Mouse (Mus musculus): ENCODE data around the gene Btbd35f10. TPM values are rescaled to one million over a fixed set of nuclear protein-coding genes. Genes with fewer than 3 reads are reported as not detected.
"Not testable (repeated sequence)": the region's sequence is repeated elsewhere in the genome, so short reads cannot be mapped to it uniquely, and the experiment has no call there.

Gene Btbd35f10
- total RNA-seq (2012; rRNA removed) (not detected in 2 replicates), polyA plus RNA-seq (2012; ENCODE audit: insufficient read depth in 1 of 2, insufficient read length in 2 of 2, low read depth in 1 of 2, low replicate concordance in 2 of 2, missing spikeins in 1 of 2) (not detected)

- H3K4me1 ChIP-seq (ENCODE audit: control insufficient read depth in 1 of 2, insufficient read depth in 2 of 2, low read length in 2 of 2); H3K9me3 ChIP-seq (replicated peaks; ENCODE audit: insufficient read depth, low read length); H3K36me3 ChIP-seq (ENCODE audit: control insufficient read depth in 1 of 2, insufficient read depth in 2 of 2, low read length in 2 of 2); H3K27ac ChIP-seq (ENCODE audit: control insufficient read depth, low read depth, low read length); H3K4me3 ChIP-seq (ENCODE audit: control insufficient read depth in 1 of 2, insufficient read depth in 1 of 2, low read depth in 2 of 2, low read length in 2 of 2); H3K9ac ChIP-seq (ENCODE audit: control insufficient read depth, low read depth, low read length, poor library complexity, severe bottlenecking); H3K27me3 ChIP-seq (ENCODE audit: control insufficient read depth in 1 of 2, insufficient read depth in 2 of 2, low read length in 2 of 2); H3K79me2 ChIP-seq (ENCODE audit: control insufficient read depth, insufficient read depth, low read length, poor library complexity); DNase-seq (ENCODE audit: low read depth, low spot score): not testable (repeated sequence)
Measured at GRCm38 (mm10) chrX:3752785-3753184, at the start of gene Btbd35f10. Gene Btbd35f10 (minus strand): TSS chrX:3752885.

Other genes starting within 250 kb of the Btbd35f10 start
- not detected in 2 replicates for gene Btbd35f18, start 52.7 kb downstream of the Btbd35f10 start, total RNA-seq (2012; rRNA removed)
- not detected for gene Btbd35f18, start 52.7 kb downstream of the Btbd35f10 start, polyA plus RNA-seq (2012; ENCODE audit: insufficient read depth in 1 of 2, insufficient read length in 2 of 2, low read depth in 1 of 2, low replicate concordance in 2 of 2, missing spikeins in 1 of 2)
- gene Btbd35f16, start 204.1 kb upstream of the Btbd35f10 start, total RNA-seq (2012; rRNA removed): not detected in 2 replicates
- gene Btbd35f16, start 204.1 kb upstream of the Btbd35f10 start, polyA plus RNA-seq (2012; ENCODE audit: insufficient read depth in 1 of 2, insufficient read length in 2 of 2, low read depth in 1 of 2, low replicate concordance in 2 of 2, missing spikeins in 1 of 2): not detected